Mouse (Mus musculus) forebrain, embryonic 11.5 days (tissue): ENCODE results near the gene Aff3. TPM values are rescaled to one million over a fixed set of nuclear protein-coding genes. Genes with fewer than 3 reads are reported as not detected.

Experiments used
- ATAC-seq: fragments of 200-750 bp; cut with Nextera tagmentation; replicated peaks from 2 replicates; pipeline ENCODE4 v1.8.0; 2017; ENCODE audit warnings: moderate TSS enrichment; ENCODE audit not compliant: low FRiP score
- DNase-seq: peaks from one replicate; pipeline ENCODE4 v3.0.0-alpha.2; 2017; ENCODE audit warnings: low spot score
- H3K27ac ChIP-seq: fragments of 300-500 bp; sonication (generic); 2 replicates; pipeline ENCODE4 v1.5.1; 2014; ENCODE audit warnings: low read depth, low read length
- H3K27me3 ChIP-seq: fragments of 300-500 bp; sonication (generic); 2 replicates; pipeline ENCODE4 v1.6.1; 2014; ENCODE audit warnings: mild to moderate bottlenecking, low read length, mixed read lengths; ENCODE audit not compliant: control insufficient read depth, insufficient read depth
- H3K36me3 ChIP-seq: fragments of 300-500 bp; sonication (generic); 2 replicates; pipeline ENCODE4 v1.6.1; 2014; ENCODE audit warnings: mild to moderate bottlenecking, low read length, moderate library complexity, mixed read lengths; ENCODE audit not compliant: control insufficient read depth, insufficient read depth
- H3K4me1 ChIP-seq: fragments of 300-500 bp; sonication (generic); replicated peaks from 2 replicates; pipeline ENCODE4 v1.6.1; 2014; ENCODE audit warnings: low read length, mixed read lengths; ENCODE audit not compliant: control insufficient read depth, insufficient read depth
- H3K4me2 ChIP-seq: fragments of 300-500 bp; sonication (generic); 2 replicates; pipeline ENCODE4 v1.6.1; 2014; ENCODE audit warnings: low read depth, mild to moderate bottlenecking, low read length, moderate library complexity, mixed read lengths; ENCODE audit not compliant: severe bottlenecking
- H3K4me3 ChIP-seq: fragments of 300-500 bp; sonication (generic); 2 replicates; pipeline ENCODE4 v1.5.1; 2014; ENCODE audit warnings: low read depth, low read length
- H3K9ac ChIP-seq: fragments of 300-500 bp; sonication (generic); 2 replicates; pipeline ENCODE4 v1.6.1; 2014; ENCODE audit warnings: low read length
- H3K9me3 ChIP-seq: fragments of 300-500 bp; sonication (generic); 2 replicates; pipeline ENCODE4 v1.6.1; 2016; ENCODE audit warnings: low read length, mixed read lengths; ENCODE audit not compliant: control insufficient read depth
- WGBS: fragments of 180-500 bp; shearing (Covaris S2); extraction: QIAGEN DNeasy Blood & Tissue Kit; methylation state at CpG from one replicate; pipeline ENCODE4 v1.1.7; 2014; 5-methylcytosine and 5-hydroxymethylcytosine counted together
- polyA plus RNA-seq: library from polyadenylated mRNA; unstranded; fragments of >200 nt; fragmentation: Nextera tagmentation; extraction: Ambion mirVana; gene quantifications from 2 replicates; pipeline ENCODE4 v1.2.1, GENCODE M21; 2014

The Aff3 gene
- polyA plus RNA-seq, 1 experiment from 2014 or later = 22.8 TPM

DNA sequence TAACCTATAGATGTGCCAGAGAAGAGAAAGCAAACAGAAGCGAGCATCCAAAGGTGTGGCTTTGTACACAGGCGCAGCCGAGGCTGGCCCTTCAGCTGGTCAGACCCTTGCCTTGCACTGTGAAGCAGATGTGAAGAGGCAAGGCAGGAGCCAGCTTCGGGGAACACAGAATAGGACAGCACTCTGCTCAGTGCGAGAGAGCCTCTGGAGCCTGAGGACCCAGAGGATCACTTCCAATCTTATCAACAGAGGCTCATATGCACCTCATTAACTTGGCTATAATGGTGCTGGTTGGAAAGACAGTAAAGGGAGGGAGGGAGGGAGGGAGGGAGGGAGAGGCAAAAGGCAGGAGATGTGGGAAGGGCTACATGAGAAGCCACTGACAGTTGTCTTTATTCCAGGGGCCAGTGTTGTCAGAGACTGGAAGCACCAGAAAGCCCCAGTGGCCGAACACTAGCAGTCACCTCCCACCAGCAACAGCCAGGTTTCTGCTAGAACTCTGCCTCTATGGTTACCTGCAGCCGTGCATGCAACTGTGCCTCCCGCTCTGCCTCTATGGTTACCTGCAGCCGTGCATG, 98.6 kb downstream of the Aff3 start:
- ATAC-seq (no peak), DNase-seq (no peak)
- no peaks in the 10 kb centered on the region for H3K27me3 ChIP-seq
- no peaks in the 10 kb centered on the region for H3K36me3 ChIP-seq
- peaks cover 14% of the 10 kb centered on the region for H3K4me1 ChIP-seq
- no peaks in the 10 kb centered on the region for H3K9me3 ChIP-seq
- H3K27ac ChIP-seq = peak overlapping the region; percentile 32; the same call in 1 of the 2 replicates
- no peak overlapping the region for H3K4me3 ChIP-seq
- WGBS = 37% methylated on average over 7 of the region's 9 CpGs
- H3K9ac ChIP-seq = no peak overlapping the region
- no peak overlapping the region for H3K4me2 ChIP-seq

DNA sequence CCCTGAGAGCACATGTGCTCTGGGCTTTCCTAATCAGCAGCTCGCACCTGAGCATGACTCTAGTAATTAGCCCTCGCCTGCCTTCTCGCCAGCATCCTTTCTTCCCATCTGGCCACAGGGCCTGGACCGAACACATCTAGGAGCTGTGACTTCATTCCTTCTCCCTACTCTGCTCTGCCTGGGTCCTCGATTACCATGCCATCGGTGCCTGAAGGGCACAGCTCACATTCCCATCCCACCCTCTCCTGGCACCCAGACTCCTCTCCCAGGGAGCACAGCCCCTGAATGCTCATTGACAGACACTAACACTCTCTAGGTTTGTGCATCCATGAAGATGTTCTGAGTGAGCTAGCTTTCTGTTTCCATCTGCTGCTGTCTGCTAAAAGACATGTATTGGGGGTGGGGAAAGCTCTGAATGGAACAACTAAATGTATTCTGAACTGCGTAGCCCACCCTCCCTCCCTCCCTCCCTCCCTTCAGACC, 99.4 kb downstream of the Aff3 start:
- Histone ChIP-seq H3K4me3 (no peak overlapping the region), H3K9ac (peak overlapping the region; percentile 14; the same call in 1 of the 2 replicates), H3K4me2 (no peak overlapping the region), H3K36me3 (no peaks in the 10 kb centered on the region), H3K9me3 (no peaks in the 10 kb centered on the region), H3K27me3 (no peaks in the 10 kb centered on the region), H3K27ac (peak overlapping the region; percentile 57; the same call in 1 of the 2 replicates), H3K4me1 (peaks cover 14% of the 10 kb centered on the region)
- DNase-seq (no peak), ATAC-seq (peak; percentile 46; the same call in 1 of the 2 replicates)
- WGBS = 52% methylated on average over 7 of the region's 7 CpGs

DNA sequence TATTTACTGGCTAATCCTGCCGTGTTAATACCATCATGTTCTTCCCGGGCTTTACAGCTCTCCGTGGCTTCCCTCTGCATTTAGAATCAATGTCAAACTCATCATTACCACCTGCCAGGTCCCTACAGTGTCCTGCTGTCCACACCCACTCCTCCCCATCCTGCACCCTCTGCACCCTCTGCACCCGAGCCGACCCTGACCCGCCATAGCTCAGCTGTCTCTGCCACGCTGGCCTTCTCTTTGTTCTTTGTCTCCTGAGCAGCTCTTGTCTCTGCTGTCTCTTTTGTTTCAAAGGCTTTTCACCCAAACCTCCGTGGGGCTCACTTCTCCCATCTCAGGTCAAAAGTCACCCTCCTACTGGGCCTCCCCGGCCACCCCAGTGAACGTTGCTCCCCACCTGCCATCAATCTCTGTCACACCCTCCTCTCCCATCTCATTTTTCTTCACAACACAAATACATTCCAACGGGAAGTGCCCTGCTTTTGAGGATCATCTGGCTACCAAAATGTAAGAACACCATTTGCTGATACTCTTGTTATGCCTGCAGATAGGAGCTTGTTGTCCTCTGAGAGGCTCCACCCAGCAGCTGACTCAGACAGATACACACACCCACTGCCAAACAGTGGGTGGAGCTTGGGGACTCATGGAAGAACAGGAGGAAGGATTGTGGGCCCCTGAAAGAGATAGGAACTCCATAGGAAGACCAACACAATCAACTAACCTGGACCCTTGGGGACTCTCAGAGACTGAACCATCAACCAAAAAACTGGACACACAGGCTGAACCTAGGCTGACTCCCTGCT, 102.2 kb downstream of the Aff3 start:
- Histone ChIP-seq H3K36me3 (no peaks in the 10 kb centered on the region), H3K9me3 (no peaks in the 10 kb centered on the region), H3K4me3 (no peak overlapping the region), H3K27me3 (no peaks in the 10 kb centered on the region), H3K9ac (no peak overlapping the region), H3K4me2 (no peak overlapping the region), H3K4me1 (peaks cover 14% of the 10 kb centered on the region), H3K27ac (no peak overlapping the region)
- DNase-seq = no peak
- 26% methylated on average over 11 of the region's 11 CpGs for WGBS
- ATAC-seq = no peak

DNA sequence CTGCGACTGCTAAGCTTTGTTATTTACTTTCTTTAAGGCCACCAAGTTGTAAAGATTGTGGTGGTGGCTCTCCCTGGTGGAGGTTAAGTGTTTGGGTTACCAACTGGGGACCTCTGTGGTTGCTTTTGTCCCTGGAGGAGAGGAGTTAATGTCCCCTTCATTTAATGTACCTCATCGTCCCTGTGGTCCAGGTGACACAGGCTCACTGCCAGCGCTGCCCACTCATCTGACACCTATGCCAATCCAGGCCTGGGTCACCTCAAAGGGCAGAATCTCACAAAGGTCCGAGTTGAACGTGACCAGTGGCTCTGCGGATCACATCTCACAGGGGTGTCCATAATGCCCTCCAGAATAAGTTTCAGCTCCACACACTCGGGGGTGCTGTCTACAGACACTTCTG, 103.4 kb downstream of the Aff3 start:
- Histone ChIP-seq H3K27me3 (no peaks in the 10 kb centered on the region), H3K36me3 (no peaks in the 10 kb centered on the region), H3K4me2 (no peak overlapping the region), H3K4me1 (peaks cover 11% of the 10 kb centered on the region), H3K9me3 (no peaks in the 10 kb centered on the region), H3K4me3 (no peak overlapping the region), H3K27ac (no peak overlapping the region), H3K9ac (no peak overlapping the region)
- no peak for ATAC-seq
- 79% methylated on average over 7 of the region's 7 CpGs for WGBS
- DNase-seq = no peak

DNA sequence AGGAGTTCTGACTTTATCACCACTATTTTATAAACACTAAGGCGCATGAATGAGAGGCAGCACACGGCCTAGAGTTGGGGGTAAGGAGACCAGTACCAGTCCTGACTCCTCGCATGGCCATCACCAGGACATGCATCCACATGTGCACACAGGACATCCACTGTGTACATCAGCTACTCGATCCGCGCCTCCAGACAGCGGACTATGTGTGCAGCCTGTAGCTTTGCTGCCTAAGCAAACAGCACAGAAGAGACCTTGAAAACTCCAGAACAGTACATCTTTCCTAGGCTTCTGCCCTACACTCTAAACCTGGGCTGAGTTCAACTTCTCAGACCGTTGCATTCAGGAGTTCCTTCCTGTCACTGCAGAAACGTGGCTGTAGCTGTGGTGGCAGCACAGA, 104.1 kb downstream of the Aff3 start:
- peaks cover 7% of the 10 kb centered on the region; the same call in 1 of the 2 replicates for H3K4me1 ChIP-seq
- WGBS = 88% methylated on average over 9 of the region's 9 CpGs

DNA sequence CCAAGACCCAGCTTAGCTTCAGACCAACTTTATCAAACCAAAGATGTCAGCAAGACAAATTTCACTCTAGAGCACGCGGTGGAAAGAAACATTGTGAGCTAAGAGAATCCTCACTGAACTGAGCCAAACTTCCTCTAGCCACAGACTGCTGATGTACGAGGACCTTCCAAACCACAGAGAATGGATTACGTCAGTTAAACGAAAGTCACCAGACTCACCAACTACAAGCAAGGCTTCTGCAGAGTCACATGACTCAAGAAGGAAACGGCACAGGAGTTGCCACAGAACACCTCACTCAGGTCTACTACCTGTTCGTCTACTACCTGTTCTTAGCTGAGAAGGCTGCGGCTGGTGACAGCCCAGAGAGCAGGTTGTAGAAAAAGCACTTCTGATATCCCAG, 107.1 kb downstream of the Aff3 start:
- DNase-seq (no peak), ATAC-seq (no peak)
- Histone ChIP-seq H3K9ac (no peak overlapping the region), H3K4me1 (peaks cover 5% of the 10 kb centered on the region; the same call in 1 of the 2 replicates), H3K9me3 (no peaks in the 10 kb centered on the region), H3K27me3 (no peaks in the 10 kb centered on the region), H3K36me3 (no peaks in the 10 kb centered on the region), H3K4me2 (no peak overlapping the region), H3K4me3 (no peak overlapping the region), H3K27ac (no peak overlapping the region)
- 90% methylated on average over 8 of the region's 8 CpGs for WGBS

More for the DNA sequence above, 104.1 kb downstream of the Aff3 start:
- DNase-seq (no peak), ATAC-seq (no peak)
- H3K36me3 ChIP-seq = no peaks in the 10 kb centered on the region
- no peak overlapping the region for H3K9ac ChIP-seq
- H3K4me3 ChIP-seq = no peak overlapping the region
- H3K4me2 ChIP-seq = no peak overlapping the region
- H3K27ac ChIP-seq = no peak overlapping the region
- no peaks in the 10 kb centered on the region for H3K9me3 ChIP-seq
- H3K27me3 ChIP-seq = no peaks in the 10 kb centered on the region

DNA sequence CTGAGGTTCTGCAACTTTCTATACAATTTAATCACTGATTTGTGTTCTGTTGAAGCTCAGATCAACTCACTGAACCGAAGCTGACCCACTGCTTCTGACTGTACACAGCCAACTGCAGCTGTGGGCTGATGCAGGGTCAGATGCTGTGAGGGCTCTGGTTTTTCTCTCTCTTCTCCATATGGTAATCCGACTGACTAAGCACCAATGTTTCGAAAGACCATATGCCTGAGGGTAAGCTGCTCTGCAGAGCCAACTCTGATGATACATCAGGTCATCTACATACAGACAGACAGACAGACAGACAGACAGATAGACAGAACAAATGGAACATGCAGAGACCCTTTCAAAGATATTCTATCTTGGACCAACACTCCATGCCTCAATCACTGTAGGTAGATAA, 110.2 kb downstream of the Aff3 start:
- Histone ChIP-seq H3K9me3 (no peaks in the 10 kb centered on the region), H3K27ac (no peak overlapping the region), H3K9ac (no peak overlapping the region), H3K4me3 (no peak overlapping the region), H3K4me1 (peaks cover 3% of the 10 kb centered on the region; the same call in 1 of the 2 replicates), H3K4me2 (no peak overlapping the region), H3K27me3 (no peaks in the 10 kb centered on the region), H3K36me3 (no peaks in the 10 kb centered on the region)
- WGBS = 91% methylated on average over 3 of the region's 3 CpGs
- no peak for DNase-seq
- no peak for ATAC-seq

DNA sequence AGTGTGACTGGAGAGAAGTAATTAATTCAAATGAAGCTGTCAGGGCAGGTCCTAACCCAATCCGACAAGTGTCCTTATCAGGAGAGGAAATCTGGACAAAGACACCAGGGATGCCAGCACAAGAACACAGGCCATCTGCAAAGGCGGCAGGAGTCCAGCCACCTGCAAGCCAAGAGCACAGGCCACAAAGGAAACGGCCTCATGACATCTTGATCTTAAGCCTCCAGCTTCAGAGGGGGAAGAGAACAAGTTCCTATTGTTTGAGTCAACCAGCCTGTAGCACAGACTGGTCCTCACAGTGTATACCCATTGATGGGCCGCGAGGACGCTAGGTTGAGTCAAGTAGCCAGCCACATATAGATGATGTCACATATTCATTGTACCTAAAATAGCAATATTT, 111.7 kb downstream of the Aff3 start:
- Histone ChIP-seq H3K4me3 (no peak overlapping the region), H3K4me1 (peaks cover 3% of the 10 kb centered on the region; the same call in 1 of the 2 replicates), H3K27me3 (no peaks in the 10 kb centered on the region), H3K9ac (no peak overlapping the region), H3K4me2 (no peak overlapping the region), H3K27ac (no peak overlapping the region), H3K9me3 (no peaks in the 10 kb centered on the region), H3K36me3 (no peaks in the 10 kb centered on the region)
- WGBS = 49% methylated on average over 6 of the region's 6 CpGs
- DNase-seq (no peak), ATAC-seq (no peak)
